Mouse (Mus musculus) layer of hippocampus, adult 2 months (tissue): ENCODE data around the gene Klhdc10. TPM values are rescaled to one million over a fixed set of nuclear protein-coding genes. Genes with fewer than 3 reads are reported as not detected.

ENCODE experiments used
- DNase-seq, 2 experiments: peaks; one replicate each; pipeline ENCODE4 v3.0.0; 2022; ENCODE audit warnings: low spot score in 2 of 2
- H3K27ac ChIP-seq: fragments of 200-600 bp; 2 replicates; pipeline ENCODE4 v1.8.1; 2022
- H3K4me3 ChIP-seq: fragments of 200-600 bp; 2 replicates; pipeline ENCODE4 v1.8.1; 2022; ENCODE audit warnings: mild to moderate bottlenecking
- CTCF ChIP-seq: fragments of 200-600 bp; conservative IDR thresholded peaks from 2 replicates; pipeline ENCODE4 v1.8.1; 2022; ENCODE audit warnings: antibody characterized with exemption, mild to moderate bottlenecking, moderate library complexity
- total RNA-seq, 2 experiments: library from RNA; stranded (reverse); gene quantifications; 2 replicates each; pipeline ENCODE4 v1.2.3; 2021

Klhdc10 gene
- total RNA-seq, 2 experiments from 2014 or later = 88.8 to 96.1 TPM

DNA sequence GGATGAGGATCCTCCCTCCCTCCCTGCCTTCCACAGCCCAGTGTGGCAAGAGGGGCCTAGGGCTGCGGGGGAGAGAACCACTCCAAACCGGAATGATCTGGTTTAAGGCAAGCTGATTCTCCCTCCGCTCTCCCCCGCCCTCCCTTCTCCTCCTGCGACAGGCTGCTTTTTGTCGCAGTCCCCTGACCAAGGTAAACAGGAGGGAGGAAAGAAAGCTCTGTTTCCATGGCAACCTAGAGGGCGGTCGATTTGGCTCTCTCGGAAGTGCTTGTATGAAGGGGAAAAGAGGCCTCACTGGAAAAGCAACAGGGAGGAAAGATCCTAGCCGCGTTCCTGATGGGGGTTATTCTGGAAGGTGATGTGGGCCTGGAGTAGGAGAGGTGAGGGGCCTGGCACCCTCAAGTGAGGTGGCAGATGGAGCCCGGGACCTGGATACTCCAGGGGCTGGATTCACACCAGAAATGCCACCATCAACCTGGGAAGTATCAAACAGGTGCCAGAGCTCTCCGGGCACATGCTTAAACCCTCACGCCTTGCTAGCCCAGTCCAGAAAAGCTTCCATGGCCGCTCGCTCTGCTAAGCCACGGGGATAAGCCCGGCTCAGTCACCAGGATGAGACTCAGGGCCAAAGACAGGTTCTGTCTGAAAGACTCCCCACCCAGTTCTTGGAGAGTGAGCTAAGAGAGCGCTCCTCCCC lies 59.2 kb downstream of the Klhdc10 start:
- H3K4me3 ChIP-seq = peak overlapping the region; percentile 23; the same call in 1 of the 2 replicates
- DNase-seq = peak; percentile 81 to 93
- no peak for TF ChIP-seq CTCF
- H3K27ac ChIP-seq = peak overlapping the region; percentile 95

DNA sequence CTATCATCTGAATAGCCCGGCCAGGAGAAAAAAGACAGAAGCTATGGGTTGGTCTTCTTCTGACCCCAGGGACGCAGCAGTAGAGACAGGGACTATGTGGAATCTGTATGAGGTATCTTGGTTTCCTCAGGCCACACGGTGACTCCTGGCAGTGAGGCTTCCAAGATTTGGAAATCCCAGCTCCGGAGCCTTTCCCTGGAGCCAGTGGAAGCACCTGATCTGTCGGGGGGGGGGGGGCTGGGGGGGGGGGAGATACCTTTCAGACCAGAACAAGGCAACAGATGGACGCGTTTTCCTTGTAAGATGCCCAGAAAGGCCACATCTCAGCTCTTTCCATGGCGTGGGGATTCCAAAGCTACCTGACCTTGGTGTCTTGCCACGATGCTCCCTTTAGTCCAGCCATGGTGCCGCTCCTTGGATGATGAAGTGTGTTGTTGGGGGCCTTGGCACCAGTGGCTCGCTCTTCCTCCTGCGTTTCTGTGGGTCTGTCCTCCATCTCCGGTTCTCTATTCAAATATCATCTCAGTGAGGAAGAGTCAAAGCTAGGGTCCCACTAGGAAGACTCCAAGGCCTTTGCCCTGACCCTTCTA lies 60.2 kb downstream of the Klhdc10 start:
- DNase-seq = no peak
- peak overlapping the region; percentile 95; the same call in 1 of the 2 replicates for H3K27ac ChIP-seq
- no peak for TF ChIP-seq CTCF
- no peak overlapping the region for H3K4me3 ChIP-seq

DNA sequence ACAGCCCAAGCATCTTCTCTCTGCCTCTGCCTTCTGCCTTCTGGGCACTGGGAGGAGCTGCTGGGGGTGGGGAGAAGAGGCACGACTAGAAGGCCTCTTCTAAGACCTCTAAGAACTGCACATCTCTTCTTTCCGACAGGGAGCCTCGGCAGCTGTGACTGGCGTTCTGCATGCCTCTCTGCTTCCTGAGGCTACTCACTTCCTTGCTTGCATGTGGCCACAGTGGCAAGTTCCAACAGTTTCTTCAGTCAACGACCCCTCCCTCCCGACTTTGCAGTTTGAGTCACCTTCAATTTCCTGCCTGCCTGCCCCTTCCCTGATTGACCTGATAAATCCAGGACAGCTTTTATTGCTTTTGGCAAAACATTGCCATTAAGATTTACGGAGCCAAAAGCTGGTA lies 61.2 kb downstream of the Klhdc10 start:
- no peak for TF ChIP-seq CTCF
- H3K27ac ChIP-seq = no peak overlapping the region
- H3K4me3 ChIP-seq = no peak overlapping the region

DNA sequence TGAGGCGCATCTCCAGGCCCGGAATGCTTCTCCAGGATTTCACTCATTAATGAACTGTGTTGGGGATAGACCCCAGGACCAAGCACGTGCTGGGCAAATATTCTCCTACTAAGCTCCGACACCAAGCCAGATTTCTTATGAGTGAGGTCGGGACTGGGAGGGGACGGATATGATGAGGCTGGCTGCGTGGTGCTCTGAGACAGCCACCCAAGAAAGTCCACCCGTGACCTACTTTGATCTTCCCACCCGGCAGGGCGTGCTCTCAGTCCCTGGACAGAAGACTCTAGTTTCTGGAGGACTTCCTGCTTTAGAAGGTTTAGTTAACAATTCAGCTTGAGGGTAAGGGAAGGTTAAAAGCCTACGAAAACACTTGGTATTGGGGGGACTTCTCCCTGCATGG lies 63.9 kb downstream of the Klhdc10 start:
- no peak for TF ChIP-seq CTCF
- no peak overlapping the region for H3K4me3 ChIP-seq
- DNase-seq = no peak
- no peak overlapping the region for H3K27ac ChIP-seq

More for the DNA sequence above, 61.2 kb downstream of the Klhdc10 start:
- no peak for DNase-seq

DNA sequence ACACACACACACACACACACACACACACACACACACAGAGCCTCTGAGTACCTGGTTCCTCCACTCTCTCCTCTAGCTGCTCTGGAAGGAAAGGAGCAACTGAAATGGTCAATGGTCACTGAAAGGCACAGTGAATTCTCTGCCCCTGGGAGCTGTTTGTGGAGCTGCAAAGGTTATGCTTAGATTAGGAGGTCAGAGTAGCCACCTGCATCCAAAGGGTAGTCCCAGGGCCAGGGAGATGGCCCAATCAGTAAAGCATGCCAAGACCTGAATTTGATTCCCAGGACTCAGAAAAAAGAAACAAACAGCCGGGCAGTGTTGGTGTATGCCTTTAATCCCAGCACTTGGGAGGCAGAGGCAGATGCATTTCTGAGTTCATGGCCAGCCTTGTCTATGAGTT lies 66.4 kb downstream of the Klhdc10 start:
- no peak overlapping the region for H3K4me3 ChIP-seq
- no peak overlapping the region for H3K27ac ChIP-seq
- no peak for DNase-seq
- TF ChIP-seq CTCF = no peak

DNA sequence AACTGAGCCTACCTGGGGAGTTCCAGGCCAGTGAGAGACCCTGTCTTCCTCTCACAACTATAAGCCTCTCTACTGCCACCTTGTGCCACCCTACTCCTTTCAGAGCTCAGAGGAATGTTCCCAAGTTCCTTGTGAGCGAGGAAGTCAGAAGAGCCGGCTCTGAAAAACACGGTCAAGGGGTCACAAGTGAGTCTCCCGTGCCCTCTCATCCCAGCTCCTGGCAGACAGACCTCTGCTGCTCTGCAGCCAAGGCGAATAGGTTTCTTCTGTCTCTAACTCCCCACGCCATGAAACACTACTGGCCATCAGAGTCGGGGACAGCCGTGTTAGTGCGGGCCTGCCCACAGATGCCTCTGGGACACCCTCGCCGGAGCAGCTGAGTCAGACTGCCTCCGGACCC lies 67.0 kb downstream of the Klhdc10 start:
- peak in 1 of 2 experiments; percentile 32 for DNase-seq
- Histone ChIP-seq H3K4me3 (no peak overlapping the region), H3K27ac (0 out of 2 replicates have a peak overlapping the region, but pooled peaks have one; percentile 39)
- TF ChIP-seq CTCF = peak; percentile 76

DNA sequence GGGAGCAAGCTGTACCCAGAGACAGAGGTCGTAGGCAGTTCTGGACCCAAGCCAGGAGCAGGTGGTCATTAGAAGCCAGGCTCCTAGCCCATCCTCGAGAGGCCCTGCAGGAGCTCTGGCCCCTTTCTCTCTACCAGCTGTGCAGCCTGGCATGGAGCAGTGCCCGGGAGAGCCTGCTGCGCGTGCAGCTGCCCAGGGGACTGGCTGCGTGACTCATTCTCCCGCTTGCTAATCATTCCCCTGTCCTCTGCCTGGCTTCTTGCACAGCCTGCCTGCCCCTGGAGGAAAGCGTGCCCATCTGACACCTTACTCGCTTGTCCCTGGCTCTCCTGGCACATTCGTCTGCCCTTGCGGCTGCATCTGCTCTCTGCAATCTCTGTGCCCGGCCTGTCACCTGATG lies 67.7 kb downstream of the Klhdc10 start:
- no peak for TF ChIP-seq CTCF
- Histone ChIP-seq H3K27ac (peak overlapping the region; percentile 39; the same call in 1 of the 2 replicates), H3K4me3 (no peak overlapping the region)
- DNase-seq = peak; percentile 27 to 39

DNA sequence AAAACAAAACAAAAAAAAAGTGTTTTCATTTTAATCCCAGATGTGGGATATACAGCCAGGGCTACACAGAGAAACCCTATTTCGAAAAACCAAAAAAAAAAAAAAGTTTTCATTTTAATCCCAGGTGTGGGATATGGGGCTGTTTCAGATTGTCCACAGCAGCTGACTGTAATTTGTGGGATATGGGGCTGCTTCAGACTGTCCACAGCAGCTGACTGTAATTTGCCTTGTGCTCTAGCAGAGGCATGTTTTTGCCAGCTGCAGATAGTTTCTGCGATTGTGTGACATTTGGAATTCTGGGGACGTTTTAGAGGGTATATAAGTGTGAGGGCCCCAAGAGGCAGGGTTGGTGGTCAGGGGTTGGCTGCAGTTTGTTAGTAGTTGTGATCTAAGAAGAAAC lies 70.0 kb downstream of the Klhdc10 start:
- no peak overlapping the region for H3K4me3 ChIP-seq
- DNase-seq = no peak
- TF ChIP-seq CTCF = no peak
- no peak overlapping the region for H3K27ac ChIP-seq

DNA sequence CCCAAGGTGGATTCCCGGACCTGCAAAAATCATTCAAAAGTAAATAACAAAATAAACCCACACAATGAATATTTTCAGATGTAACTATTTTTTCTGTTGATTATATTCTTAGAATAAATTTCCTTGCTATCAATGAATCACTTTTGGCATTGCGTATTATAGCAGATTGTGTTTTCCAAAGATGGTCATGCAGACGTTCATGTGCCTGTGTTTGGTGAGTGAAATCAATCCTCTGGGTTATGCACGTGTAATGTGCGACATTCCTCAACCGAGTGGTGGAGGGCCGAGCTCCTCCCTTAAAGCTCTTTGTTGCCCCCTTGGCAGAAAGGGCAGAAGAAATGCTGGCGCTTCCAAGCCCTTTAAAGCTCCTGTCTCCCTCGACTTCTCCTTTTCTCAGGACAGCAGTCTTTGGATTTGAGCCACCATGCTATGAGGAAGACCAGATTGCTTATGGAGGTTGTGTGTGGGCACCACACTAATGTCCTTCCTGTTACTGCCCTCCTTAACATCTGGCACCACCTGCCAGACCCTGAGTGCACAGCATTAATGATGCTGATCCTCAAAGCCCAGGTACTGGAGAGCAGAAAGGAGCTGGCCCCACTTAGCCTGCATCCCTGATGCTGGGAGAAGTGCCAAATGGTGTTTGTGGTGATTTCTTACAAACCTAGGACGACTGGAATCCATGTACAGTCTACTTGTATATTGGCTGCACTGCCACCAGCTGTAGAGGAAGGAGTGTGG lies 74.5 kb downstream of the Klhdc10 start:
- no peak for TF ChIP-seq CTCF
- no peak overlapping the region for H3K4me3 ChIP-seq
- DNase-seq = peak; percentile 36 to 57
- peak overlapping the region; percentile 44 for H3K27ac ChIP-seq

DNA sequence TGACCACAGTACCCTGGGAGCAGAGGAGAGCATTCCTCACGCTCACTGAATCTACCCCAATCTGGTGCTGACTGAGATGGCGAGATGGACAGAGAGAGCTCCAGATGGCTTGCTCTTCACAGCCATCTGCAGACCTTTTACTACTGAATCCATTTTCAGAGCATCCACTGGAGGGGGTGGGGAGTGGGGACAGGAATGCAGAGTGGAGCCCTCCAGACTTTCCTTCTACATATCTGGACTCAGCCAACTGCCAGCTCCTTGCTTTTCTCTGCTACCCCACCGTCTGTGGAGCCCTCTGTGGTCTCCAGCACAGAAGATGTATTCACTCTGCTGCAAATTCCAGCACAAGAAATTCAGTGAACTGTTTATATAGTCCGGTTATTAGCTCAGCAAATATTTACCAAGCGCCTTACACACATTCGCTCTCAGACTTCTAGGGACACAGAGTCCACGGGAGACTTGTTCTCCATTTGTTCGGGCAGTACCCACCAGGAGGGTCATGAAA lies 75.6 kb downstream of the Klhdc10 start:
- peak in 1 of 2 experiments; percentile 35 for DNase-seq
- no peak for TF ChIP-seq CTCF
- Histone ChIP-seq H3K27ac (no peak overlapping the region), H3K4me3 (no peak overlapping the region)

DNA sequence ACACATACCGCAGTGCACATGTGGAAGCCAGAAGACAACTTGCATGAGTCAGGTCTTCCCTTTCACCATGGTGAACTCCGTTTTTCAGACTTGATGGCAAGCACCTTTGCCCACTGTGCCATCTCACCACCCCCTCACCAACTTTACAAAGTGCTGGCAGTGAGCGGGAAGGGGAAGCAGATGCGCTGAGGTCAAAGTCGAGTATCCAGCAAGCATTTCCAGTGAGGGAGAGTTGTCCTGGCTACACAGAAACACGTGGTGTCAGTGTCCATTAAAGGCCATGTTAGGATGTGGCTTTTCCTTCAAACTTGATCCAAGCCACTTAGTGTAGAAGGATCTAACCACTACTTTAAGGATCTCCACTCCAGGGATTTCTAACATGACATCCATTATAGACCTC lies 76.1 kb downstream of the Klhdc10 start:
- Histone ChIP-seq H3K4me3 (no peak overlapping the region), H3K27ac (no peak overlapping the region)
- DNase-seq = no peak
- TF ChIP-seq CTCF = no peak

DNA sequence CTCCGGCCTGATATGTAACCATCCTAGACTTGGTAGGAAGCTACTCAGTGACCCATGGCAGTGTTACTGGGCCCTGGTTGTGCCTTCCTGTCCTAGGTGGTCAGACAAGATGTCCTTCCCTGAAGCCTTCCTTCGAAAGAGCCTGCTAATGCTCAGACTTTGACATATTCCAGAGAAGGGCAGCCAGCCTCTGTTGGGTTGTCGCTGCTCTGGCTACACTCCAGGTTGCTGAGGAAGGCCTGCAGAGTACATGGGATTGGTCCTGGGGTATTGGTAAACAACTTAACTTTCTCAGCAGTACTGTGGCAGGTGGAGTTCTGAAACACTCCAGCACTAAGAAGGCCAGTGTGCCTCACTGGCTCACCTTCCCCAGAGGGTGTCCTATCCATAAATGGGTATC lies 77.8 kb downstream of the Klhdc10 start:
- no peak for DNase-seq
- no peak for TF ChIP-seq CTCF
- Histone ChIP-seq H3K27ac (no peak overlapping the region), H3K4me3 (no peak overlapping the region)

DNA sequence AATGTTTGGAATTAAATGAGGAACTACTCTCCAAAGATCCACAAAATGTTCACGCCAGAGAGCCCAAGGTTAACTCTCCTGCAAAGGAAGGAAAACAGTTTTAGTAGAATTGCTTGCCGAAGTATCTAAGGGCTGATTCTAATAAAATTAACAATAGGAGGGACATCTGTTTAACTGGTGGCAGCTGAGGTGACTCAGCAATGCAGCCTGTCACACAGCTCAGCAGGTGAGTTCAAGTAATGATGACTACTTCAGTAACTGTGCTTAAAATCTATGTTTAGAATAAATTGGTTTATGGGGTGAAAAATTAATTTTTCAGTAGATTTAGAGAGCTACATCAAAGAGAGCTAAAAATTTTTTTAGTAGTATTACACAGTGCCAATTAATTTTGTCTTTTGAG lies 81.2 kb downstream of the Klhdc10 start:
- DNase-seq = no peak
- Histone ChIP-seq H3K4me3 (no peak overlapping the region), H3K27ac (no peak overlapping the region)
- no peak for TF ChIP-seq CTCF
